Mouse (Mus musculus) bone marrow, adult 2 months (tissue): ENCODE measurements around the gene Kif2c. TPM values are rescaled to one million over a fixed set of nuclear protein-coding genes. Genes with fewer than 3 reads are reported as not detected.

Experiments
- H3K27ac ChIP-seq: fragments of 200-500 bp; 2 replicates; pipeline ENCODE4 v1.5.1; 2012; ENCODE audit warnings: low read depth, mild to moderate bottlenecking, control low read depth, inconsistent platforms, low read length; ENCODE audit not compliant: control insufficient read depth, poor library complexity, insufficient read depth
- H3K4me1 ChIP-seq: fragments of 200-500 bp; 2 replicates; pipeline ENCODE4 v1.6.1; 2011; ENCODE audit warnings: low read length; ENCODE audit not compliant: control insufficient read depth, insufficient read depth
- H3K4me3 ChIP-seq: fragments of 200-500 bp; replicated peaks from 2 replicates; pipeline ENCODE3; 2011; ENCODE audit warnings: mild to moderate bottlenecking, low read depth, low read length, control low read depth; ENCODE audit not compliant: control insufficient read depth
- CTCF ChIP-seq: fragments of 200-500 bp; IDR thresholded peaks from 2 replicates; pipeline ENCODE4 v1.5.1; 2011; ENCODE audit warnings: low read length, control low read depth; ENCODE audit not compliant: control insufficient read depth, insufficient read depth
- POLR2A ChIP-seq: fragments of 200-500 bp; IDR thresholded peaks from 2 replicates; pipeline ENCODE4 v1.6.1; 2011; ENCODE audit warnings: low read depth, mild to moderate bottlenecking, control low read depth, low read length, borderline replicate concordance; ENCODE audit not compliant: control insufficient read depth
- WGBS: fragments of 180-500 bp; shearing (Covaris S2); methylation state at CpG from one replicate; pipeline ENCODE4 v1.1.7; 2018; 5-methylcytosine and 5-hydroxymethylcytosine counted together
- polyA plus RNA-seq: library from polyadenylated mRNA; stranded (reverse); fragments of >200 nt; gene quantifications from 2 replicates; pipeline ENCODE4 v1.2.4, GENCODE M21; 2011; ENCODE audit warnings: low replicate concordance; ENCODE audit not compliant: missing spikeins, insufficient read depth, insufficient read length

Kif2c gene
- polyA plus RNA-seq, 1 experiment, result 33.6 TPM

- H3K4me3 ChIP-seq, result no peak overlapping the region
- peaks cover 17% of the 10 kb centered on the region for H3K4me1 ChIP-seq
- TF ChIP-seq POLR2A (no peak), CTCF (no peak)
- H3K27ac ChIP-seq, result no peak overlapping the region
- 89% methylated on average over 33 of the region's 33 CpGs for WGBS
Observed at GRCm38 (mm10) chr4:117127991-117128686, 54.3 kb downstream of the Kif2c start.

DNA sequence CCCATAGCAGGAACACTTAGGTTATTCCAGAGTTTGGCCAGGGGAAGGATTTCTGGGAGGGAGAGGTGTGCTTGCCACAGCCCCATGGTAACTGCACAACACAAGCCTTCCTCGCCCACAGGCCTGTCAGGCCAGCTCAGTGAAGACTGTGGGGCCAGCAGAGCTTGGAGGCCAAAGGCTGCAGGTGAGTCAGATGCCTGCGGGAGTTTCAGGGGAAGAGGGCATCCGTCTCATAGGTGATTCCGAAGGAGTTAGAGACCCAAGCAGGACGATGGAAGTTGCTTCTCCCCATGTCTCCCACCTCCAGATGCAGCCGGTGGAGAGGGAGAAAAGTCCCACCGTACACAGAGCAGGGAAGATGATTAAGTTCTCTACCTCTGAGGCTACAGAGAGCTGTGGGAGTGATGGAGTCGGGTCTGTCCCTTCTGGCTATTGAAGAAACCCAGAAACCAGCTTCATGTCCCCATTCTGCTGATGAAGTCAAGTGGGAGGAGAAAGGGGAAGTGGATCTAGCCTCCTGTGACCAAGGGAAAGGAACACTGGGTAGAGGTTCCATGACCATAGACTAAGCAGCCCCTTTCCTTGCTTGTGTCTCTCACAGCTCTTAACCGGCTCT lies 55.7 kb downstream of the Kif2c start, which contains the start of gene Tctex1d4:
Gene Tctex1d4 (plus strand): TSS at position 120 of the 616 bp plus-strand sequence.
- WGBS, result 61% methylated on average over 9 of the region's 9 CpGs
- H3K4me1 ChIP-seq, result peaks cover 16% of the 10 kb centered on the region

DNA sequence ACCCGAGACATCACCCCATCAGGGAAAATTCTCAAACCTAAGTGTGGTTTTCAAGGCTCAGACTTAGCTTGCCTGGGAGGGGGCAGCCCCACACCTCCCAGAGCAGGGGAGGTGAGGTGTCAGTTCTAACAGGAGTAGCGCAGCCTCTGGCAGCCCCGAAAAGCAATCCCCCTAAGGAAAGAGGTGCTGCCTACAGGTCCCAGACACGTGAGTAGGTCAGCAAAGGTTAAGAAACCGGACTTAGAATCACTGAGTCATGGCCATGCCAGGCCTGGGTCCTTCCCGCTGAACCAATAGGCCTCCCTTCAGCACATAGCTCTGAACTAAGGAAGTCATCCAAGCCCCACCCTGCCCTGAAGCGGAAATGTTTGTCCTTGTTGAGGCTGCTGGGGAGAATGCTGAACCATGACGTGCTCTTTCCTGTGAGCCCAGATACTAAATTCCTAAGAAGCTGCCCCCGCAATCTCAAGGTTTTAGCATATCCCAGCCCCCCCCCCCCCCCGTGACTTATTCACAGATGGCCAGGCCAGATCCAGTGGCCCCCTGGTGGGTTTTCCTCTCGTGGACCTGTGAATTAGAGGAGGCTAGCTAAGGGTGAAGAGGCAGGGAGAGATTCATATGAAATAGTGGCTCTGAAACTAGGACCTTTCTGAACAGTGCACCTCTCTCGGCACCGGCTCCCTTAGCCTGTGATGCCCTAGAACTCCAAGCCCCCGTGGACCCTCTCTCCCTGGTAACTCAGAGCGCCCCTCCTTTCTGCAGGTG lies 56.3 kb downstream of the Kif2c start:
- Histone ChIP-seq H3K27ac (peak overlapping the region; percentile 91), H3K4me1 (peaks cover 16% of the 10 kb centered on the region), H3K4me3 (no peak overlapping the region)
- WGBS, result 26% methylated on average over 15 of the region's 15 CpGs
- TF ChIP-seq POLR2A, result no peak

More for the DNA sequence above, 55.7 kb downstream of the Kif2c start, which contains the start of gene Tctex1d4:
- Histone ChIP-seq H3K27ac (peak within 1 kb of the TSS; percentile 91), H3K4me3 (no peak within 1 kb of the TSS)
- TF ChIP-seq CTCF (0 out of 2 replicates have a peak, but pooled peaks have one; percentile 5), POLR2A (no peak)

DNA sequence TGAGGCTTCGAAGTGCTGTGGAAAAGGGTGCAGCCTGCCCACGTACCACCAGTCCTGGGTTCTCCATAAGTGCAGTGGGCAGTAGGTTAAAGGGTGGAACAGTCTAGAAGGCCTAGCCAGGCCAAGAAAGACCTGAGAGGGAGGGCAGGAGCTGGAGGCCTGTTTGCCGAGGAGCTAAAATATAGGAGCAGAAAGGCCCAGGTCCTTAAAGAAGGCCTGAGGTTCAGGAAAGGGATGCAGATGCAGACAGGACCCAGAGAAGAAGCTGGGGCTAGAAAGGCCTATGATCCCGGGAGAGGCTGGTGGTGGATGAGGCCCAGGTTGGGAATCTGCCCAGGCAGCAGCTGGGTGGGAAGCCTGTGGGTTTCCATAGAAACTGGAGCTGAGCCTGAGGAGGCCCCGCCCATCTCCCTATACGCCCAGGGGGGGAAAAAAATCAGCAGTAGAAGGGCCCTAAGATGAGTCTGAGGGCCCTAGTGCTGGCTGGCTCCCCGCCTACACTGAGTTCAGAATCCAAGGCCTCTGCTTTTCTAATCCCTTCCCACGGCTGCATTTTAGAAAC lies 57.0 kb downstream of the Kif2c start, which contains the start of gene Btbd19:
Gene Btbd19 (minus strand): TSS at position 378 of the 562 bp plus-strand sequence.
- Histone ChIP-seq H3K4me1 (peaks cover 16% of the 10 kb centered on the region), H3K27ac (peak within 1 kb of the TSS; percentile 91), H3K4me3 (no peak within 1 kb of the TSS)
- WGBS, result 39% methylated on average over 8 of the region's 8 CpGs
- TF ChIP-seq CTCF (no peak), POLR2A (no peak)

DNA sequence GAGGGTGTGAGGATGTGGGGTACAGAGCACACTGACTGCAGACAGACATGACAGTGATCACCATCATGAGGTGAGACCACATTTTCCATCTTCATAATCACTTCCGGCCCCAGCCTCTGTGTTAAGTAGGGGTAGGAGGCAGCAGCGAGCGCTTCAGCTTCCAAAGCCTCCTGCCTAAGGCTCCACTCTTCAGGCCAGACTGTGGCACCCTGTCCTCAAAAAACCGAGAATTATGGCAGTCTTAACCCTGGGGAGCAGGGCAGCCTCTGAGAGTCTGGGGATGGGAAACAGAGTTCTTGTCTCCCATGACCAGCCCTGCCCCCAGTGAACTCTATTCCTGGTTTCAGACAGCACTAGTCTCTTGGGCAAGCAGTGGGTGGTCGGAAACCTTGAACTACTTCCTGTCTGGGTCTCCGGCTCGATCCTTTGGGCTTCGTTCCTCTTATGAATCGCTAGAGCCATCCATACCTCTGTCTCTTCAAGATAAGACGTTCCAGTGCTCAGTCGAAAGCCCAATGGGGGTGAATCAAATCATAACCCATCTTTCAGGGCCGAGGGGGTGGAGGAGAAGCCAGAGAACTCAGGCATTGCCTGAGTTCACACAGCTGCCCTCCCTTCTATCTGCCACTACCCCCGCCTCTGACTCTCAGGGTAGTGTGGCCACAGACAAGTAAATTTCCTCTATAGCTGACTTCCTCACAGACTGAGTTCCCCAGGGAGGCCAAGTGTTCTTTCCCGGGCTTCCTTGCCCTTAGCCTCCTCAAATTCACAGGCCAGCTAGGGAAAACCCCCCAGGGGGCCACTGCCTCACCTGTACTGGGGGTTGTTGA lies 57.7 kb downstream of the Kif2c start:
- 2% methylated on average over 14 of the region's 14 CpGs for WGBS
- TF ChIP-seq CTCF (no peak), POLR2A (0 out of 2 replicates have a peak, but pooled peaks have one; percentile 13)
- H3K4me3 ChIP-seq, result no peak overlapping the region
- H3K4me1 ChIP-seq, result peaks cover 16% of the 10 kb centered on the region
- H3K27ac ChIP-seq, result peak overlapping the region; percentile 91

DNA sequence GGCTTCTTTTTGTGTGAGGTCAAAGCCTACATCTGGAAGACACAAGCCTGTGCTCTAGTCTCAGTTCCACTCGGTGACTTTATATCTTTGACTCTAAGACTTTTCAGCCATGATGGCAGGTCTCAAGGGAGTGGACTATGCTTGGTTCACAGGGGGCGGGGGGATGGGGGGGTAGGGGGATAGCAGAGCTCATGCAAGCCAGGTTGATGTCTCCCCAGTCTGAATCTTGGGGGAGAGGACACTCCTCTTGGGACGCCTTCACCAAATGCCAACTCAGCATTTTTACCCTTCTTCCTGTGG lies 58.3 kb downstream of the Kif2c start:
- WGBS, result 32% methylated on average over 3 of the region's 3 CpGs
- Histone ChIP-seq H3K4me3 (no peak overlapping the region), H3K4me1 (peaks cover 16% of the 10 kb centered on the region), H3K27ac (peak overlapping the region; percentile 91)
- TF ChIP-seq CTCF, result no peak
- no peak for TF ChIP-seq POLR2A

DNA sequence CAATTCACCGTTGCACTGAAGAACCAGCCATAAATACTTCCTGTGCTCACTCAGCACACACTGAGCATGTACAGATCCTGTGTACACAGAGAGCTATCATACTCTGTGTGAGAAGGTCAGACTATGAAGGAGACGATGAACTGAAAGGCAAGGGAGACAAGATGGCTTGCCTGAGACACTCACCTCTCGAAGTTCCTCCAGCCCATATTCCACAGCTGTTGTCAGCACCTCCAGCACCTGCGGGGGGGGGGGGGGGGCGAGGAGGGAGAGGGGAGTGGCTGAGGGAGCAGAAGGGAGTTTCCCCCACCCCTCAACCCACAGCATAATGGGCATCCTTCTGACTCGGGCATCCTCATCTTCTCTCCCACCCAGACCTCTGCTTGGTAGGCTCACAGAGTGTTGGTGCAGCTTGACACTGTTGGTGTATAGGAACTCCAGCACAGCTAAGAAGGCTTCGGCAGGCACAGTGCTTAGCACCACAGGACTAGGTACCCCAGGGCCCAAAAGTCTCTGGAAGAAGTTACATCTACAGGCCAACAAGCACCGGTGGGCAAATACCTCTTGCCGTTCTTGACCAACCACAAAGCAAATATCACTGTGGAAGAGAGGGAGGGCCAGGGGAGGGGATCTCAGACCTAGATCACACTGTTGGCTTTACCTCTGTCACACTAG lies 58.8 kb downstream of the Kif2c start:
- H3K4me1 ChIP-seq, result peaks cover 16% of the 10 kb centered on the region
- WGBS, result 47% methylated on average over 9 of the region's 9 CpGs
- peak overlapping the region; percentile 59 for H3K27ac ChIP-seq

More for the DNA sequence above, 58.8 kb downstream of the Kif2c start:
- H3K4me3 ChIP-seq, result no peak overlapping the region
- TF ChIP-seq CTCF, result no peak
- TF ChIP-seq POLR2A, result no peak
